Mouse (Mus musculus) liver, adult 2 months (tissue): ENCODE measurements at regions not wholly inside any gene's neighbourhood (a gene's known extent, or its start where the extent isn't known, plus 50 kb on each side); places are given as distances from the start of the nearest gene placed in this dataset.

ENCODE experiments used
- CTCF ChIP-seq: fragments of 200-500 bp; IDR thresholded peaks from 2 replicates; pipeline ENCODE4 v1.5.1; 2011; ENCODE audit warnings: low read depth, low read length, control low read depth
- POLR2A ChIP-seq: fragments of 200-500 bp; IDR thresholded peaks from 2 replicates; pipeline ENCODE4 v1.6.1; 2011; ENCODE audit warnings: low read length, control low read depth; ENCODE audit not compliant: insufficient read depth; ENCODE audit errors: extremely low read depth

GRCm38 (mm10) chr14:46532697-46533096 lies 142.2 kb upstream of the Bmp4 start:
- TF ChIP-seq POLR2A, result no peak
- no peak for TF ChIP-seq CTCF
